Mouse (Mus musculus) c-Kit-negative CD71-positive TER-119-positive erythroid progenitor cells, embryonic 14.5 days (primary cell): ENCODE results near the gene Fbxw24.
"Not testable (repeated sequence)": the region's sequence is repeated elsewhere in the genome, so short reads cannot be mapped to it uniquely, and the experiment has no call there.

Experiments
- DNase-seq: peaks from one replicate; pipeline ENCODE4 v3.0.0-alpha.2; 2013; ENCODE audit warnings: low read depth, low spot score

The Fbxw24 gene

GRCm38 (mm10) chr9:109625957-109626356 is at the start of gene Fbxw24:
Gene Fbxw24, minus strand, starts transcription at chr9:109626057.
- not testable (repeated sequence) for DNase-seq

DNA sequence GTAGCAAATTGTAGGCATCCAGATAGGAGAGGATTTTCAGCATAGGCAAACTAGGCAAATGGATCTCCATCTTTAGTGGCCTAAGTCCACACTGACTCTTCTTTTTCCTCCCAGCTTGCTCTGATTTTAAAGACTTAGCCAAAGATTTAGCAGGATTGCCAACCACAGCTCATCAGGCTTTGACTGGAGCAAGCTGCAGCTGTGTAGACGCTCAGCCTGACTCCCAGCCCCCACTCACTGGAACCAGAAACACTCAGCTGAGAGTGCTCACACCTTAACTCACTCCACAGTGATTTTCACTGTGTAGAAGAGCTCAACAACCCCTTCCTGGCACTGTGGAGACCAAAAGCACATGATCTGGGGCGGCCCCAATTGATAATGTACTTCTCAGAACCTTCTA is 38.7 kb upstream of the Fbxw24 start, which contains the start of gene Fbxw25:
Gene Fbxw25, minus strand, starts transcription at position 101 of the 400 bp plus-strand sequence.
- not testable (repeated sequence) for DNase-seq

DNA sequence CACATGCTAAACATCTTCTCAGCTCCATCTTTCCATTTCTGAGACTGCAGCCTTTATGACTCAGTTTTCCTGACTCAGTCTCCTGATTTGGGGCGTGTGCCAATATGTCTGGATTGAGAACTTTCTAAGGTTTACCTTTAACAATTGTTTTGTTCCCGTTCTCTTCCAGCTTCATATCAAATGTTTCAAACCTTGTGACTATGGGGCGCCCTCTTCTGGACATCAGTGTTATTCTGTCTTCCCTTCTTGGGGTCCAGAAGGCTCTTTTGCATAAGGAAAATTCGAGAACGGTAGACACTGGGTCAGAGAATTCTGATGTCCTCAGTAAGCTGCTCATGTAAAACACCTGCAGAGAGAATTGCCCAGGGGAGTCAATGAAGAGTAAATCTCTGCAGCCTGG is 19.0 kb downstream of the Fbxw24 start:
- not testable (repeated sequence) for DNase-seq

DNA sequence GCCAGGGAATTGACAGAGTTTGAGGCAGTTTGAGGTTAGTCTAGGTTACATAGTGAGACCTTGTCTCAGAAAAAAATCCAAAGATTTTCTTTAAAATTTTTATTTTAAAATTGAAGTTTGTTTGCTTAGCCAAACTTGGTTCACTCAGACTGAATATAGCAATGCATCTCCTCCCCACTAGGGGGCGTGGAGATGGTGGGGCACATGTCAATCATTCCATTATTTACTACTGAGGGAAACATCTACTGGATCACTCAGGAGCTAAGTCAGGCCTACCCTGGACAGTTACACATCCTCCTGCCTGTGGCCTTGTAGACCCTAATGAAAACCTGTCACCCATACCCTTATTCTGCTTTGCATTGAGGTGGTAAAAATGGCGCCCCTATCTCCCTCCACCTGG is 23.7 kb downstream of the Fbxw24 start:
- not testable (repeated sequence) for DNase-seq

DNA sequence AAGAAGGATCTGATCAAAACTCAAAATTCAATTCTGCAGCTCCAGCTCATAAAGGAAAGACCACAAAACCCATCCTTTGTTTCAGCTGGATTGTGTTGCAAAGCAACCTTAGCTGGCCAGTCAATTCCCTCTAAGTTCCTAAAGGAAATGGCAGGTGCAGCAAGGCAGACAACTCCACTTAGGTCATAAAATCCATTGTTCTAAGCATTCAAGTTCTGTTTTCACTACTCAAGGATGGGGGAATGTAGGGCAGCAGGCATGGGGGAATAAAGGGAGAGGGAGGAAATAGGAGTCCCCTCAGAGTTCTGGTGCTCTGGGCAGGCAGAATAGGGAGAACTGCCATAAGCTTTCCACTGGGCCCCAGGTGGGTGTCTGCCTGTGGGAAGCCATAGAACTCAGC is 28.6 kb downstream of the Fbxw24 start:
- no peak for DNase-seq

DNA sequence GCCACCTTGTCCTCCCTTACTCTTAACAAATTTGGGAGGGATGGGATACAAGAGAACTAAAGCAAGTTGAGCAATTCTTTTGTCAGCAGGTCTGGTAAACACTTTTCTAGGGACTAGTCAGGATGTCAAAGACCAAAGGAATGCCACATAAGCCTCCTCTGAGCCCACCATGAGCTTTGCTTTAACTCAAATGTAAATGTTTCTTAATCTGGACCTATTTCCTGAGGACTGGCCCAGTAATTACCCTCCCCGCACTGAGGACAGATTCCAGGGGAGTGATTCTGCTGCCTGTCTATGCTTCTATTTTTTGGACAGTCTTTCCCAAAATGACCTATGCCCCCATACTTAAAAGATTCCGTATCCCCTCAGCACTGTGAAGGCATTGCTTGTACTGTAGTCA is 31.0 kb downstream of the Fbxw24 start:
- no peak for DNase-seq

GRCm38 (mm10) chr9:109568162-109568561 is 57.7 kb downstream of the Fbxw24 start, which contains the start of gene Fbxw15:
Gene Fbxw15, minus strand, starts transcription at chr9:109568262.
- DNase-seq: not testable (repeated sequence)

DNA sequence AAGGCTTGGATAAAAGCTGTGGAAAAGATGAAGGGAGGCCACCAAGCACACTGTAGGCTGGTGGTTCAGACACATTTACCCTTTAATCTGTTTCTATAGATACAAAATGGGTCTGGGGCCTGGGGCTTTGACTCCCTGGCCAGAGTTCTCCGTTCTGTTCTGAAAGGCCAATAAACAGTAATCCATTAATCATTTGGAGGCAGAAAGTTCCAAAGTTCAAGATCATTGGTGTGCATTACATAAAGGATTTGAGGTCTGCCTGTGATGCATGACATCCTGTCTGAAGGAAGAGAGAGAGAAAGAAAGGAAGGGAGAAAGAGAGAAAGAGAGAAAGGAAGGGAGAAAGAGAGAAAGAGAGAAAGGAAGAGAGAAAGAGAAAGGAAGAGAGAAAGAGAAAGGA is 60.3 kb downstream of the Fbxw24 start:
- DNase-seq: no peak

- not testable (repeated sequence) for DNase-seq
Measured at GRCm38 (mm10) chr9:109562106-109562505, 63.8 kb downstream of the Fbxw24 start.

- DNase-seq: no peak
Measured at GRCm38 (mm10) chr9:109552483-109552882, 73.4 kb downstream of the Fbxw24 start.
